Mouse (Mus musculus) neural tube, embryonic 14.5 days (tissue): ENCODE results near the gene Pon3. TPM values are rescaled to one million over a fixed set of nuclear protein-coding genes. Genes with fewer than 3 reads are reported as not detected.

Source experiments
- ATAC-seq: fragments of 200-750 bp; cut with Nextera tagmentation; 2 replicates; pipeline ENCODE4 v1.8.0; 2017; ENCODE audit warnings: low read depth, mild to moderate bottlenecking, moderate TSS enrichment, moderate library complexity
- H3K27ac ChIP-seq: fragments of 300-500 bp; sonication (generic); 2 replicates; pipeline ENCODE4 v1.5.1; 2014; ENCODE audit warnings: low read depth, mild to moderate bottlenecking, control low read depth, low read length, moderate library complexity, mixed read lengths
- H3K27me3 ChIP-seq: fragments of 300-500 bp; sonication (generic); 2 replicates; pipeline ENCODE4 v1.6.1; 2014; ENCODE audit warnings: low read length; ENCODE audit not compliant: control insufficient read depth, insufficient read depth
- H3K36me3 ChIP-seq: fragments of 300-500 bp; sonication (generic); 2 replicates; pipeline ENCODE4 v1.6.1; 2014; ENCODE audit warnings: low read length, mixed read lengths; ENCODE audit not compliant: control insufficient read depth, insufficient read depth
- H3K4me1 ChIP-seq: fragments of 300-500 bp; sonication (generic); 2 replicates; pipeline ENCODE4 v1.6.1; 2014; ENCODE audit warnings: low read length; ENCODE audit not compliant: control insufficient read depth, insufficient read depth
- H3K4me2 ChIP-seq: fragments of 300-500 bp; sonication (generic); 2 replicates; pipeline ENCODE4 v1.6.1; 2014; ENCODE audit warnings: mild to moderate bottlenecking, low read depth, low read length, control low read depth
- H3K4me3 ChIP-seq: fragments of 300-500 bp; sonication (generic); 2 replicates; pipeline ENCODE4 v1.5.1; 2014; ENCODE audit warnings: low read depth, low read length, control low read depth, mixed read lengths
- H3K9ac ChIP-seq: fragments of 300-500 bp; sonication (generic); replicated peaks from 2 replicates; pipeline ENCODE4 v1.6.1; 2014; ENCODE audit warnings: low read depth, mild to moderate bottlenecking, control low read depth, low read length, mixed read lengths
- H3K9me3 ChIP-seq: fragments of 300-500 bp; sonication (generic); 2 replicates; pipeline ENCODE4 v1.6.1; 2016; ENCODE audit warnings: low read length; ENCODE audit not compliant: control insufficient read depth
- WGBS: fragments of 180-500 bp; shearing (Covaris S2); extraction: QIAGEN DNeasy Blood & Tissue Kit; methylation state at CpG from one replicate; pipeline ENCODE4 v1.1.7; 2014; 5-methylcytosine and 5-hydroxymethylcytosine counted together
- polyA plus RNA-seq: library from polyadenylated mRNA; unstranded; fragments of >200 nt; fragmentation: Nextera tagmentation; extraction: Ambion mirVana; gene quantifications from 2 replicates; pipeline ENCODE4 v1.2.1, GENCODE M21; 2014

Pon3 gene
- polyA plus RNA-seq, 1 experiment from 2014 or later: 2.7 TPM

- Histone ChIP-seq H3K4me2 (no peak overlapping the region), H3K27me3 (no peaks in the 10 kb centered on the region), H3K27ac (no peak overlapping the region), H3K9me3 (no peaks in the 10 kb centered on the region), H3K36me3 (no peaks in the 10 kb centered on the region), H3K4me3 (no peak overlapping the region), H3K4me1 (no peaks in the 10 kb centered on the region), H3K9ac (no peak overlapping the region)
- no peak for ATAC-seq
- 82% methylated on average over 8 of the region's 8 CpGs for WGBS
Measured at GRCm38 (mm10) chr6:5263250-5263999, 7.3 kb upstream of the Pon3 start.

- H3K27me3 ChIP-seq: no peaks in the 10 kb centered on the region
- no peak overlapping the region for H3K4me3 ChIP-seq
- no peak overlapping the region for H3K4me2 ChIP-seq
- no peaks in the 10 kb centered on the region for H3K36me3 ChIP-seq
- no peaks in the 10 kb centered on the region for H3K4me1 ChIP-seq
- no peak overlapping the region for H3K9ac ChIP-seq
- H3K9me3 ChIP-seq: no peaks in the 10 kb centered on the region
- no peak for ATAC-seq
- WGBS: 75% methylated on average over 10 of the region's 10 CpGs
- H3K27ac ChIP-seq: no peak overlapping the region
Measured at GRCm38 (mm10) chr6:5262322-5263249, 6.5 kb upstream of the Pon3 start.

GRCm38 (mm10) chr6:5255291-5255690 is 795 bp downstream of the Pon3 start:
- H3K36me3 ChIP-seq: no peaks in the 10 kb centered on the region
- H3K27me3 ChIP-seq: no peaks in the 10 kb centered on the region
- no peak overlapping the region; the same call in 1 of the 2 replicates for H3K4me2 ChIP-seq
- ATAC-seq: no peak
- WGBS: 60% methylated on average over 6 of the region's 6 CpGs
- no peak overlapping the region for H3K4me3 ChIP-seq
- no peaks in the 10 kb centered on the region for H3K4me1 ChIP-seq
- no peak overlapping the region for H3K9ac ChIP-seq
- no peaks in the 10 kb centered on the region for H3K9me3 ChIP-seq
- no peak overlapping the region for H3K27ac ChIP-seq

- no peak overlapping the region for H3K4me3 ChIP-seq
- no peaks in the 10 kb centered on the region for H3K36me3 ChIP-seq
- no peak overlapping the region for H3K9ac ChIP-seq
- ATAC-seq: no peak
- H3K9me3 ChIP-seq: no peaks in the 10 kb centered on the region
- H3K27me3 ChIP-seq: no peaks in the 10 kb centered on the region
- H3K27ac ChIP-seq: no peak overlapping the region
- WGBS: 98% methylated on average over 2 of the region's 2 CpGs
- no peaks in the 10 kb centered on the region for H3K4me1 ChIP-seq
- no peak overlapping the region for H3K4me2 ChIP-seq
Measured at GRCm38 (mm10) chr6:5254869-5255268, 1.2 kb downstream of the Pon3 start.

- ATAC-seq: no peak
- H3K27ac ChIP-seq: no peak overlapping the region
Measured at GRCm38 (mm10) chr6:5245926-5246325, 10.2 kb downstream of the Pon3 start.

GRCm38 (mm10) chr6:5238799-5239198 is 17.3 kb downstream of the Pon3 start:
- Histone ChIP-seq H3K4me2 (no peak overlapping the region), H3K9me3 (no peaks in the 10 kb centered on the region), H3K36me3 (no peaks in the 10 kb centered on the region), H3K27me3 (no peaks in the 10 kb centered on the region), H3K4me1 (no peaks in the 10 kb centered on the region), H3K27ac (no peak overlapping the region), H3K4me3 (no peak overlapping the region), H3K9ac (no peak overlapping the region)
- no peak for ATAC-seq
- WGBS: 93% methylated on average over 3 of the region's 3 CpGs

More at GRCm38 (mm10) chr6:5245926-5246325, 10.2 kb downstream of the Pon3 start:
- Histone ChIP-seq H3K36me3 (no peaks in the 10 kb centered on the region), H3K4me3 (no peak overlapping the region), H3K4me1 (no peaks in the 10 kb centered on the region), H3K4me2 (no peak overlapping the region), H3K27me3 (no peaks in the 10 kb centered on the region), H3K9ac (no peak overlapping the region), H3K9me3 (no peaks in the 10 kb centered on the region)
- WGBS: 84% methylated on average over 6 of the region's 6 CpGs

- 93% methylated on average over 4 of the region's 4 CpGs for WGBS
- no peaks in the 10 kb centered on the region for H3K4me1 ChIP-seq
Measured at GRCm38 (mm10) chr6:5237510-5237909, 18.6 kb downstream of the Pon3 start.

GRCm38 (mm10) chr6:5236843-5237371 is 19.2 kb downstream of the Pon3 start:
- 89% methylated on average over 8 of the region's 8 CpGs for WGBS
- no peaks in the 10 kb centered on the region for H3K4me1 ChIP-seq
- H3K4me2 ChIP-seq: no peak overlapping the region
- no peak overlapping the region for H3K27ac ChIP-seq
- H3K4me3 ChIP-seq: no peak overlapping the region
- ATAC-seq: no peak
- H3K9me3 ChIP-seq: no peaks in the 10 kb centered on the region
- H3K36me3 ChIP-seq: no peaks in the 10 kb centered on the region
- H3K9ac ChIP-seq: no peak overlapping the region
- no peaks in the 10 kb centered on the region for H3K27me3 ChIP-seq

More at GRCm38 (mm10) chr6:5237510-5237909, 18.6 kb downstream of the Pon3 start:
- H3K9ac ChIP-seq: no peak overlapping the region
- no peak overlapping the region for H3K4me2 ChIP-seq
- H3K4me3 ChIP-seq: no peak overlapping the region
- H3K9me3 ChIP-seq: no peaks in the 10 kb centered on the region
- no peak for ATAC-seq
- H3K36me3 ChIP-seq: no peaks in the 10 kb centered on the region
- no peak overlapping the region for H3K27ac ChIP-seq
- H3K27me3 ChIP-seq: no peaks in the 10 kb centered on the region

GRCm38 (mm10) chr6:5234563-5234962 is 21.5 kb downstream of the Pon3 start:
- no peaks in the 10 kb centered on the region for H3K36me3 ChIP-seq
- 75% methylated on average over 3 of the region's 3 CpGs for WGBS
- H3K4me1 ChIP-seq: no peaks in the 10 kb centered on the region
- no peak overlapping the region for H3K9ac ChIP-seq
- no peak overlapping the region for H3K4me3 ChIP-seq
- no peaks in the 10 kb centered on the region for H3K27me3 ChIP-seq
- no peak for ATAC-seq
- no peak overlapping the region for H3K27ac ChIP-seq
- H3K4me2 ChIP-seq: no peak overlapping the region
- no peaks in the 10 kb centered on the region for H3K9me3 ChIP-seq
